Mouse (Mus musculus) olfactory bulb, adult 2 months (tissue): ENCODE results near the gene Fggy.

ENCODE experiments used
- CTCF ChIP-seq: fragments of 200-500 bp; IDR thresholded peaks from 2 replicates; pipeline ENCODE4 v1.5.1; 2012; ENCODE audit warnings: low read depth, mild to moderate bottlenecking, low read length, moderate library complexity; ENCODE audit not compliant: insufficient read depth
- POLR2A ChIP-seq: fragments of 200-500 bp; IDR thresholded peaks from 2 replicates; pipeline ENCODE4 v1.6.1; 2012; ENCODE audit warnings: mild to moderate bottlenecking, low read depth, low read length, moderate library complexity; ENCODE audit not compliant: insufficient read depth

DNA sequence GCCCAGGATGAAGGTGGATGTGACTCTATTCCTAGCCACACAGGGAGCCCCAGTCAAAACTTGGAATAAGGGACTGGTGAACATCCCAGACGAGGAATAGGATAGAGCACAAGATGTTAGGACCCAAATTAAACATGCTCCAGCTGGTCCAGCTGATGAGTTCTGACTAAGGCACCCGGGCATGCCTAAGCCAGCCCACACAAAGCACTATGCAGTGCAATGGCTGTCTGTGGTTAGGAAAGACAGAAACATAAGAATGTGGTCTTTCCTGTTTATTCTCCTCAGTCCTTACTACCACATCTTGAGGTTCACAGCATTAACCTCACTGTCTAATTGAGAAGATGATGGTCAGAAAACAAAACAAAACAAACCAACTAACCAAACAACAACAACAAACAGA lies 374.0 kb downstream of the Fggy start:
- no peak for TF ChIP-seq CTCF
- TF ChIP-seq POLR2A = no peak
